Mouse (Mus musculus): ENCODE data around the gene Slc12a1. TPM values are rescaled to one million over a fixed set of nuclear protein-coding genes. Genes with fewer than 3 reads are reported as not detected.

Slc12a1 gene
- polyA plus RNA-seq, 1 experiment, result not detected

DNA sequence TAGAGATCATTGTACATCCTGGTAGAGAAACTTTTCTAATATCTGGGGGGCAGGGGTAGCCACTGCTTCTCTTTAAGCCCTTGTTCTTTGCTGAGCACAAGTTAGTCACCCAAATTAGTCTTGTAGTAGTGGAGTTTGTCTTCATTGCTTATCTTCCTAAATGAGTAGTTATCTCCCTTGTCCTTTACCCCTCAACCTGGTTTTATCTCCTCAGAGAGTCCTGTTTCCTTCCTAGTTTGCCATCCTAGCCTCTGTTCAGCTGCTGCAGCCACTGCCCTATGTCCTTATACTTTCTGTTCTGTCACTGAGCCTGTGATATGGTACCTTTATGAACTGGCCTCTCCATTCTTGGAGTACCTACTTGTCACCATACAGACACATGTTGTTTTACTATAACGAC lies 69.4 kb downstream of the Slc12a1 start:
- no peak for TF ChIP-seq CTCF (IDR thresholded peaks at IDR 0.05; ENCODE audit: insufficient read depth, low read depth, low read length)
- no peak for TF ChIP-seq POLR2A (IDR thresholded peaks at IDR 0.05; ENCODE audit: insufficient read depth, low read depth, low read length)
- 88% methylated on average over 1 of the region's 1 CpGs for whole genome bisulfite sequencing
- Histone ChIP-seq H3K4me1 (ENCODE audit: control insufficient read depth, insufficient read depth, low read length) (no peaks in the 10 kb centered on the region), H3K27ac (ENCODE audit: insufficient read depth, low read depth, low read length) (no peak overlapping the region), H3K4me3 (ENCODE audit: insufficient read depth, low read depth, low read length) (no peak overlapping the region)

DNA sequence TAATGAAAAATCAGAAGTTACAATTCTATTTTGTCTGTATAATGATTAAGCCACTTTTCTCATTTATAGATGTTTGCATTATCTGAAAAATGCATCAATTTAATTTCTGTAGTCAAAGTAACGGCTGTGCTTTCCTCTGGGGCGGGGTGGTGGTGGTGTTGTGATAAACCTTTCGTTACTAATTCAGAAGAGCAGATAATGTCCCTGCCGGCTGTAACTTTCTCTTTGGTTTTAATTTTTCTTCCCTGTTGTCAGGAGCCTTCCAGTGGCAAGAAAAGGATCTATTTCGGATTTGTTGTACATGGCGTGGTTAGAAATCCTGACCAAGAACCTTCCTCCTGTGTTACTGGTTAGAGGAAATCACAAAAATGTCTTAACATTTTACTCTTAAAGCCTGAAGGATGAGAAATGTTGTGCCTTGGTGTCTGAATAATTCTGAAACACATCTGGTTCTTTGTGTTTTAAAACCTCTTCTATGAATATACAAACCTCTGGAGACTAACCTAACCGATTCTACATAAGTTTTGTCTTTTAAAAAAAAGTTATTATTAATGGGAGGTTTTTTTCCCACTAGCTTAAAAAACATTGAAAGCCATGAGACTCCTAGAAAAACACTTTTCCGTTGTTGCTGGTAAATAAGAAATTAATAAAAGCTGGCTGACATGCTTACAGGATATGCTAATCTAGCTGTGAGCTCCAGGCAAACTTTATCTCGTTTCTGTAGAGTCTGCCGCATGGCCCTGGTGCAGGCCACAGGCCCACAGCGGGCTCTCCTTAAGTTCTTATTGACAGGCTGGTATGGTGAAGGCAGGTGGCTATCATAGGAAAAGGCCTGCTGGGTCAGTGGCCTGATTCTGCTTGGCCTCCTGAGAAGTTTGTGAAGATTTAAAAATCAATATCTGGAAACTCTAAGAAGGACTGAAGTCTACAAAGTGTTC lies 76.4 kb downstream of the Slc12a1 start:
- Histone ChIP-seq H3K4me1 (ENCODE audit: control insufficient read depth, insufficient read depth, low read length) (no peaks in the 10 kb centered on the region), H3K4me3 (ENCODE audit: insufficient read depth, low read depth, low read length) (no peak overlapping the region), H3K27ac (ENCODE audit: insufficient read depth, low read depth, low read length) (no peak overlapping the region)
- WGBS, result 91% methylated on average over 11 of the region's 11 CpGs
- TF ChIP-seq CTCF (IDR thresholded peaks at IDR 0.05; ENCODE audit: insufficient read depth, low read depth, low read length), result no peak
- no peak for TF ChIP-seq POLR2A (IDR thresholded peaks at IDR 0.05; ENCODE audit: insufficient read depth, low read depth, low read length)

DNA sequence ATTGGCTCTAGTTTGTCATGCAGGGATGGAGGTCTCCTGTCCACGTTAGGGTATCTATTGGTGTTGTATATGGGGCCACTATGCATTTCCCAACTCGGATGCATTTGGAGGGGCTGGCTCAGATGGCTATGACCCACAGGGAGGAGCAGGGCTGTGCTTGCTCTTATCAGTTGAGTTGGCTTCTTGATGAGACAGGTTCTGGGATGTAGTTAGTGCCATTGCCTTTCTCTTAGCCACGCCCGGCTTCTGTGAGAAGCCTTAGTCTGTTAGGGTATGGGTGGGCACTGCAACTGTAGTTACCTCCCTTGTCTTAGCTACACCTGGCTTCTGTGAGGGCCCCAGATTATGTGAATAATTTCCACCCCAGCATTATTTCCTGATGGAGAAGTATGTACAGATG lies 79.9 kb downstream of the Slc12a1 start:
- no peak overlapping the region for H3K27ac ChIP-seq (ENCODE audit: insufficient read depth, low read depth, low read length)
- no peak overlapping the region for H3K4me3 ChIP-seq (ENCODE audit: insufficient read depth, low read depth, low read length)
- WGBS, result 94% methylated on average over 4 of the region's 4 CpGs
- no peaks in the 10 kb centered on the region for H3K4me1 ChIP-seq (ENCODE audit: control insufficient read depth, insufficient read depth, low read length)
- TF ChIP-seq CTCF (IDR thresholded peaks at IDR 0.05; ENCODE audit: insufficient read depth, low read depth, low read length) (no peak), POLR2A (IDR thresholded peaks at IDR 0.05; ENCODE audit: insufficient read depth, low read depth, low read length) (no peak)

DNA sequence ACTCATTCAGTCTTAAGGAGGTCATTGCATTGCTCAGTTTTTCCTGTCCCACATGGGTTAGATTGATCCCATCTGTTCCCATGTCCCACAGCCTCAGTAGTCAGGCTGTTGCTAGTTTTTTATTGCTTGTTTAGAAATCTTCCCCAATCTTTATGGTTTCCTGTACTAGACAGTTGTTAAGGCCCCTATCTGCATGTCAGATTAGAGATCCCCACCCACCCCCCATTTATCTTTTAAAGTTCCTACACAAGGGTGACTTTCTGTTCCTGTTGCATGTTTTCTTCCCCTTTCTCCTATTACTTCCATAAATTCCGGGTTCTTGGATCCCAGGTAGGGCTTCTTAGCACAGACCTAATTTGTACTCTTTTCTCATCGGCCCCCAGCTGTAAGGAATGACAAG lies 81.2 kb downstream of the Slc12a1 start:
- Histone ChIP-seq H3K4me3 (ENCODE audit: insufficient read depth, low read depth, low read length) (no peak overlapping the region), H3K4me1 (ENCODE audit: control insufficient read depth, insufficient read depth, low read length) (no peaks in the 10 kb centered on the region), H3K27ac (ENCODE audit: insufficient read depth, low read depth, low read length) (no peak overlapping the region)
- TF ChIP-seq CTCF (IDR thresholded peaks at IDR 0.05; ENCODE audit: insufficient read depth, low read depth, low read length) (no peak), POLR2A (IDR thresholded peaks at IDR 0.05; ENCODE audit: insufficient read depth, low read depth, low read length) (no peak)
- 91% methylated on average over 2 of the region's 2 CpGs for WGBS

DNA sequence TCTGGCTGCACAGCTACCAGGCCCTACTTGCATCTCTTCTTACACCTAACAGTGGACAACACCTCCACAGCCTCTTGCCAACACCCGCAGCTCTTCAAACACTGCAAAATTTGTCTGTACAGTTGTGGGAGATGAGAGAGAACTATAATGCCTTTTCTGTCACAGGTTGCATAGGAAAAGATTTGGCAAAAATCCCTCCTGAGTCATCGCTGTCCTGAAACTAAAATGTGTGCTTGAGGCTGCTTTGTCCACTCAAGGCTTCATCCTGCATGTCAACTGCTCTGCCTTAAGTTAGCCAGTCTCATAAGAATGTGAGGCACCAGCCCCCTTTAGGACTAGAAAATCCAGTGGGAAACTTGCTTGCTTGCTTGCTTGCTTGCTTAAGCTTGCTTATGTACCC lies 81.7 kb downstream of the Slc12a1 start:
- no peak overlapping the region for H3K4me3 ChIP-seq (ENCODE audit: insufficient read depth, low read depth, low read length)
- 89% methylated on average over 2 of the region's 2 CpGs for WGBS
- H3K27ac ChIP-seq (ENCODE audit: insufficient read depth, low read depth, low read length), result no peak overlapping the region
- no peak for TF ChIP-seq CTCF (IDR thresholded peaks at IDR 0.05; ENCODE audit: insufficient read depth, low read depth, low read length)
- no peak for TF ChIP-seq POLR2A (IDR thresholded peaks at IDR 0.05; ENCODE audit: insufficient read depth, low read depth, low read length)
- no peaks in the 10 kb centered on the region for H3K4me1 ChIP-seq (ENCODE audit: control insufficient read depth, insufficient read depth, low read length)

DNA sequence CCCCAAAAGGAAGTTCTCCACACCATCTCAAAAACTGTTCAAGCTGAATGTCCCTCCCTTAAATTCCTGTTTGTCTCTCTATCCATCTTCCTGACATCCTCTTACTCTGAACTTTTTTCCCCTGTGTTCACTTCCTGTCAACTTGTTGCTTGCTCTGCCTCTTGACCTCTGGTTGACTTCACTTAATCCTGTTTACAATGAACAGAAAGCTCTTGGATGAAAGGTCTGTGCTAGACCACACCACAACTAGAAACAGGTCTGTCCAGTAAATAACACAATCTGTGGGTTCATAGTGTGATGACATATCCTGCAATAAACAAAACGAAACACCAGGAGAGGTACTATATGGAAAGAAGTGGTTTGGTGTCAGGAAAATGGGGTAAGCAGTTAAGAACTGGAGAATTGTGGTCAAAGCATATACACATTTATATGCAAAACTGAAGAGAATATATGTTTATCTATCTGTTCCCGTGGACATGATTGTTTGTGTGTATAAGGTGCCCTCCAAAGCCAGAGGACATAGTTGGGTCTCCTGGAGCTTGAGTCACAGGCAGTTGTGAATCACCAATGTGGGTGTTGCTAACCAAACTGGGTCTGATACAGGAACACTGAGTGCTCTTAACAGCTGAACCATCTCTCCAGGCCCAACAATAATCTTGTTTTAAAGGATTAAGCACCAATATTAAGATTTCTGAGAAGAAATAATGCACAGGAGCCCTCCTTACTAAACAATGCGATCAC lies 93.4 kb downstream of the Slc12a1 start:
- Histone ChIP-seq H3K27ac (ENCODE audit: insufficient read depth, low read depth, low read length) (no peak overlapping the region), H3K4me3 (ENCODE audit: insufficient read depth, low read depth, low read length) (no peak overlapping the region), H3K4me1 (ENCODE audit: control insufficient read depth, insufficient read depth, low read length) (no peaks in the 10 kb centered on the region)
- 83% methylated on average over 3 of the region's 3 CpGs for WGBS
- TF ChIP-seq CTCF (IDR thresholded peaks at IDR 0.05; ENCODE audit: insufficient read depth, low read depth, low read length), result no peak
- TF ChIP-seq POLR2A (IDR thresholded peaks at IDR 0.05; ENCODE audit: insufficient read depth, low read depth, low read length), result no peak

DNA sequence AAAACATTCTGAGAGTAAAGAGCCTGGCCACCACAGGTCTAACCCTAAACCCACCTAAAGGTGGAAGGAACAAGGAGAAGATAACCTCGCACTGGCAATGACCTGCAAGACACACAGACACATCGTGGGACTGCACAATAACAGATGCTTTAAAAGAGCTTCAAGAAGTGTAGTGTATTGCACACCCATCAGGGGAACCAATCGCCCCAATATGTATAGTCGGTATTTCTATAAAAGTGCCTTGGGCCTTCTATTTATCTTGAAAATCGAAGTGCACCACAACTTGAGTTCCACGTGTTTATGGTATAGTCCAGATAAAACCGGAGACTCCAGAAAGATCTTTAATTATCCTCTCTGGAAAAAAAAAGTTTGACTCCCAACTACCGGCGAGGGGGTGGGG lies 94.4 kb downstream of the Slc12a1 start:
- Histone ChIP-seq H3K27ac (ENCODE audit: insufficient read depth, low read depth, low read length) (no peak overlapping the region), H3K4me1 (ENCODE audit: control insufficient read depth, insufficient read depth, low read length) (no peaks in the 10 kb centered on the region), H3K4me3 (ENCODE audit: insufficient read depth, low read depth, low read length) (no peak overlapping the region)
- TF ChIP-seq CTCF (IDR thresholded peaks at IDR 0.05; ENCODE audit: insufficient read depth, low read depth, low read length) (no peak), POLR2A (IDR thresholded peaks at IDR 0.05; ENCODE audit: insufficient read depth, low read depth, low read length) (no peak)
- 12% methylated on average over 9 of the region's 9 CpGs for WGBS

DNA sequence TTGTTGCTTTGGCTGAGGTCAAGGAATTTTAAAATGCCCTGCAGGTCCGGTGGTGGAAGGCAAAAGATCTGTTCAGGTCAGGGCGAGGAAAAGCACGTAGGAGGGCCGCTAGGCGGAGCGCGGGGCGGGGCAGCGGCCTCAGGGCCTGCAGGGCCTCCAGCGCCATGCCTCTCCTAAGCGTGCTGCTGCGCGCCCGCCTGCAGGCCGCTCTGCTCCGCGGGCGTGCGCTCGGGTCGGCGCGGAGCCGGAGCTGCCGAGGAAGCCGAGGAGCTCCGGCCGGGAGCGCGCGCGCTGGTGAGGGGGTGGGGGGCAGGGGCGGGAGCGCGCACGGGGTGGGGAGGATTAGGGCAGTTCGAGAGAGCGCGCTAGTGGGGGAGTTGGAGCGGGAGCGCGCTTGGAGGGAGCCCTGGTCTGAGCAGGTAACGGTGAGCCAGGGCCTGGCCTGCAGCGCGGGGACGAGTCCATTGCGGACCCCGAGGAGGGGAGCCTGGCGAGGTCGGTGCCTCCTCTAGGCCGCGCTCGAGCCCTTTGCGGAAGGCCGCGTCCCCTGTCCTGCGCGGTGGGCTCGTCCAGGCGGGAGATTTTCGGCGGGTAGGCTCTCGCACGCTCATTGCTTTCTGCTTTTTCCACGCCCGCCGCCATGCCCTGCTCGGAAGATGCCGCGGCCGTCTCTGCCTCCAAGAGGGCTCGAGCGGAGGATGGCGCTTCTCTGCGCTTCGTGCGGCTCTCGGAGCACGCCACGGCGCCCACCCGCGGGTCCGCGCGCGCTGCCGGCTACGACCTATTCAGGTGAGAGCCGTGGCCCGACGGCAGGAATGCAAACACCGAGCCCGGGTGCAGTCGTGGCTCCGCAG lies 95.0 kb downstream of the Slc12a1 start, which contains the start of gene Dut:
Dut (plus strand) TSS at position 83 of the 854 bp plus-strand sequence.
- TF ChIP-seq CTCF (IDR thresholded peaks at IDR 0.05; ENCODE audit: insufficient read depth, low read depth, low read length) (no peak), POLR2A (IDR thresholded peaks at IDR 0.05; ENCODE audit: insufficient read depth, low read depth, low read length) (peak; percentile 48; the same call in 1 of the 2 replicates)
- peak within 1 kb of the TSS; percentile 65 for H3K27ac ChIP-seq (ENCODE audit: insufficient read depth, low read depth, low read length)
- under 1% methylated on average over 96 of the region's 96 CpGs for WGBS
- peak within 1 kb of the TSS; percentile 80 for H3K4me3 ChIP-seq (ENCODE audit: insufficient read depth, low read depth, low read length)
- no peaks in the 10 kb centered on the region for H3K4me1 ChIP-seq (ENCODE audit: control insufficient read depth, insufficient read depth, low read length)

All from olfactory bulb, adult 2 months (tissue).